Mouse (Mus musculus) C2C12 (cell line): ENCODE measurements around the gene Ift122.

ENCODE experiments used
- CEBPB ChIP-seq: IDR thresholded peaks from one replicate; pipeline ENCODE4 v1.6.1; 2011; ENCODE audit warnings: low read depth, mild to moderate bottlenecking, control low read depth, moderate library complexity
- CTCF ChIP-seq: IDR thresholded peaks from one replicate; pipeline ENCODE4 v1.5.1; 2011; ENCODE audit not compliant: control insufficient read depth, insufficient read depth, insufficient read length

GRCm38 (mm10) chr6:115960322-115960721 lies 107.1 kb downstream of the Ift122 start:
- TF ChIP-seq CEBPB: no peak
- TF ChIP-seq CTCF: no peak
